Mouse (Mus musculus) monocyte, adult 5-6 weeks (primary cell): ENCODE results near the gene Clcc1. TPM values are rescaled to one million over a fixed set of nuclear protein-coding genes. Genes with fewer than 3 reads are reported as not detected.

Experiments used
- ATAC-seq: fragments of 153-309, 156-312 bp; replicated peaks from 2 replicates; pipeline ENCODE4 v1.8.0; 2017; ENCODE audit warnings: mild to moderate bottlenecking; ENCODE audit not compliant: low TSS enrichment, insufficient number of reproducible peaks, severe bottlenecking, poor library complexity, low FRiP score
- total RNA-seq: library from RNA; stranded (forward); fragments of 200-1000, 200-491, 200-594 nt; gene quantifications from 3 replicates; pipeline ENCODE4 v1.2.3, GENCODE M21; 2017

Gene Clcc1
- total RNA-seq, 1 experiment from 2014 or later = 71.2 TPM

- ATAC-seq = no peak
Measured at GRCm38 (mm10) chr3:108694321-108694720, 40.6 kb downstream of the Clcc1 start.

GRCm38 (mm10) chr3:108698662-108699061 is 44.9 kb downstream of the Clcc1 start:
- ATAC-seq = no peak

GRCm38 (mm10) chr3:108699786-108700185 is 46.1 kb downstream of the Clcc1 start:
- no peak for ATAC-seq

- ATAC-seq = no peak
Measured at GRCm38 (mm10) chr3:108701256-108701655, 47.5 kb downstream of the Clcc1 start.

GRCm38 (mm10) chr3:108702789-108703188 is 49.1 kb downstream of the Clcc1 start:
- no peak for ATAC-seq

- ATAC-seq = no peak
Measured at GRCm38 (mm10) chr3:108711296-108711695, 57.6 kb downstream of the Clcc1 start.

- ATAC-seq = no peak
Measured at GRCm38 (mm10) chr3:108713065-108713675, 59.5 kb downstream of the Clcc1 start.

- ATAC-seq = no peak
Measured at GRCm38 (mm10) chr3:108714837-108715236, 61.1 kb downstream of the Clcc1 start.

- ATAC-seq = peak; percentile 44; the same call in 1 of the 2 replicates
Measured at GRCm38 (mm10) chr3:108717896-108718502, 64.3 kb downstream of the Clcc1 start.

GRCm38 (mm10) chr3:108719357-108719756 is 65.6 kb downstream of the Clcc1 start:
- ATAC-seq = peak; percentile 52

GRCm38 (mm10) chr3:108719761-108720160 is 66.0 kb downstream of the Clcc1 start:
- ATAC-seq = no peak

GRCm38 (mm10) chr3:108721076-108721991 is 67.6 kb downstream of the Clcc1 start:
- ATAC-seq = no peak

GRCm38 (mm10) chr3:108722036-108722872 is 68.5 kb downstream of the Clcc1 start, which contains the start of gene Gpsm2:
Gpsm2 (minus strand) TSS chr3:108722309.
- peak; percentile 79 for ATAC-seq

GRCm38 (mm10) chr3:108726413-108726812 is 72.7 kb downstream of the Clcc1 start:
- ATAC-seq = peak; percentile 74

GRCm38 (mm10) chr3:108727344-108727743 is 73.6 kb downstream of the Clcc1 start:
- 0 out of 2 replicates have a peak, but pooled peaks have one; percentile 19 for ATAC-seq

GRCm38 (mm10) chr3:108727776-108728175 is 74.1 kb downstream of the Clcc1 start:
- ATAC-seq = no peak
